Mouse (Mus musculus) heart, postnatal 36 days (tissue): ENCODE data around the gene Gm4778. TPM values are rescaled to one million over a fixed set of nuclear protein-coding genes. Genes with fewer than 3 reads are reported as not detected.
"Not testable (repeated sequence)": the region's sequence is repeated elsewhere in the genome, so short reads cannot be mapped to it uniquely, and the experiment has no call there.

Experiments used
- DNase-seq, 2 experiments: peaks; one replicate each; pipeline ENCODE4 v3.0.0; 2021 to 2022
- intact Hi-C: fragments of 180-260 bp; cut with DNase I; formaldehyde crosslinking; loops from one replicate; pipeline ENCODE4 v1.15.1; 2025
- total RNA-seq, 2 experiments: library from RNA; stranded (reverse); gene quantifications; 2 replicates each; pipeline ENCODE4 v1.2.3; 2021

Gm4778 gene
- not detected for total RNA-seq

GRCm38 (mm10) chr3:94263736-94264135, at the start of gene Gm4778:
Gene Gm4778, plus strand, starts transcription at chr3:94264036.
- DNase-seq, intact Hi-C loops: not testable (repeated sequence)

- intact Hi-C loops: no loop called here
- DNase-seq: no peak
Observed at GRCm38 (mm10) chr3:94260598-94260997, 3.2 kb upstream of the Gm4778 start.

DNA sequence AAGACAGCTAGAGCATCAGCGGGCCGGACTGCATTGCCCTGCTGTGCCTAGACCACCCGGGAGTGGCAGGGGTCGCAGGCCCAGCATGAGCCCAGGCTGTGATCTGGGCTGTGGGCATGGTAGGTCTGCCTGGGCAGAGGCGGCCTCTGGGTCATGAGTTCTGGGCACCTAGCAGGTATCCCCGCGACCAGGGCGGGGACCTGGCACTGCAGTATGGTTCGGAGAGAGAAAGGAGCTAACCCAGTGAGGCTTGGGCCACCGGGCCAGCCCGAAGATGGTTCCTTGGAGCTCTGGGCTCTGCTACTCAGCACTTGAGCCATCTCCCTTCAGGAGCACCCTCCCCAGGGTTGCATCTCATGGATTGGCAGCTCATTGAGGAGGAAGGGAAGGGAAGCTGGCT, 12.2 kb downstream of the Gm4778 start:
- DNase-seq: no peak
- intact Hi-C loops: no loop called here

DNA sequence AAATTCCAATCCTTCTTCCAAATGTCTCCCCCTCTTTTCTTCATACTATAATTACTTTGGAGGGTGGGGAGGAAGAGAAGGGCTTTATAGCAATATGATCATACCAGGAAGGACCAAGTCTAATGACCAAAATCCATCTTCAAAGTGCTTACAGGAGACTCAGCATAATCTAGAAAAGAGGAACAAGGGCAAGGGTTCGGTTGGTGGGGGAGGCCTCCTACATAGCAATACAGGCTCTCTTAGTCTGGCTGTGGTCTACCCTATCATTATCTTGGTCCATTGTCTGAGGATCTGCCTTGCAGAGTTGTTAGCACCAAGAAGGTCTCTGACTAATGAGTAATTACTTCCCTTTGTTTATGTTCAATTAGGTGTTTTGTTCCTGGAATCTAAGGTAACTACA, 41.6 kb downstream of the Gm4778 start:
- no peak for DNase-seq
- intact Hi-C loops: no loop called here

DNA sequence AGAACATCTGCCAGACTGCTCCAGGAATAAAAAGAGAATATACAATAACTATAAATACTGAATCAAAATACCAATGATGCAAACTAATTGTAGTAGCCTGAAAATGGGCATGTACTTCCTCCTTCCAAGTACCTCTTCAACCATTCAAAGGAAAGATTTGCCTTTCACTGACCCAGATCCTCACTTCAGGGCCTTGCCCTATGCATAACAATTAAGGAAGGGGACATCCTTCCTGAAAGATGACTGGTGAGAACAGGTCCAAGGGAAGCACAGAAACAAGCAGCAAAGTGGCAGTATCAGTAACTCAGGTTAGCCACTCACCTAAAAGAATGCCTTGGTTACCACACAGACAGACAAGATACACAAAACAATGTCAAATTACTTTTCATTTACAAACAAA, 43.1 kb downstream of the Gm4778 start:
- intact Hi-C loops: no loop called here
- DNase-seq: no peak

DNA sequence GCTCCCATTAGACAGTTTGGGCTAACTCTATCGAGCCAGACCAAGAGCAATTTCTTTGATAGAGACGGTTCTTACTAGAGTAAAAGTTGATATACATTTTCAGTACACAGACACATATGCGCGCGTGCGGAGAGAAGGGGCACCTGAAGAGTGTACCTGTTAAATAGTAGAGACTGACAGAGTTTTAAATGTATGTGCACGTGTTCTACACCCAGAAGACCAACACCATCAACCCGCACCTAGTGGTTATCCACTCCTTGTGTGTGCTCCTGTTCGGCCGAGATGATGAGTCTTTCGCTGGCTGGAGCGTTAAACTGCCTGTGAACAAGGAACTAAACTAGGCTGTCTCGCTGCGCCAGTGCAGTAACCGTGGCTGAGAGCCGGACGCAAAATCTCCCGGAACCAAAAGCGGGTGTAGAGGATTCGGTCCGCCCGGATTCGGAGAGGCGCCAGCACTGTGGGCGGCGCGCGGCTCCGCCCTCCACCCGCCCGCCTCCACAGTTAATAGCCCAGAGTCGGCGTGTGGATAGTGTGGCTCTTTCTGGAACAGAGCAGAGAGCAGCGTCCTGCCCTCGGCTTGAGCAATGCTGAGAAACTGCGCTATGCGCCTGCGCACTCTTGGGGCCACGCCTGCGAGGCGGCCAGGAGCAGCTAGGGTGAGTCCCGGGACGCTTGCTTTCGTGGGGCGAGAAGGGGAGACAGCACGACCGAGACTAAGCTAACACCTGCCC, 46.0 kb downstream of the Gm4778 start, which contains the start of gene Them4:
Gene Them4 (plus strand): TSS at position 457 of the 731 bp plus-strand sequence.
- intact Hi-C loops: no loop called here
- DNase-seq: peak; percentile 95 to 96

DNA sequence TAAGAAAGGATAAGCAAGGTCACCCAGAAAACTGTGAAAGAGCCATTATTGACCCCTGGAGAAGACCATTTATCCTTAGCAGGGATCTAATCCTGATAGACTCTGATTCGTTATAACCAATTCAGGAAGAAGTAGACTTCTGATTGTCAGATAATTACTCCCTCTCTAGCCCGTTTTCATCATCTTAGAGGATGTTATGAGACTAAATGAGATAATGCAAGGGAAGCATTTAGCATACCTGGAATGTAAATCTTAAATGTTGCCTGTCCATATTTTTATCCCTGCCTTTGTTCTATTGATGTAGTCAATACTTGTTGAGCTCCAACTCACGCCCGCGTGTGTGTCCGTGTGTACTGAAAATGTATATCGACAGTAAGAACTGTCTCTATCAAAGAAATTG, 46.7 kb downstream of the Gm4778 start:
- intact Hi-C loops: no loop called here
- no peak for DNase-seq

GRCm38 (mm10) chr3:94310911-94311310, 47.1 kb downstream of the Gm4778 start:
- intact Hi-C loops: no loop called here
- DNase-seq: no peak

DNA sequence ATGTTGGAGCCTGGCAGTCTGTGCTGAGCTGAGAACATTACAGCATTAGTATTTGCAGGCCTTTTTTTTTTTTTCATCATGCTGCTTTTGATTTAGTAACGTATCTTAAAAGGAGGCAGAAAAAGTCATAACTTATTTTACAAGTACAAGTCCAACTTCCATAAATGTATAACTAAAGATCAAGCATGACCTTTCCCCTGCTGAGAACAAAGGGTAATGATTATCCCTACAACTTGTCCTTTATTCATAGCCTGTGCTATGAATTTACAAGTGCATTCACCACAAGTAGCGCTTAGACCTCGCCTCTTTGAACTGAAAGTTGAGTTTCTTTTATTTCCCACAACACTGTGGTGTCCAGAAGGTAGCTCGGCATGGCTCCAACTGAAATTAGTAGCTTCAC, 47.5 kb downstream of the Gm4778 start:
- intact Hi-C loops: no loop called here

More for the DNA sequence above, 47.5 kb downstream of the Gm4778 start:
- no peak for DNase-seq

Other genes starting within 250 kb of the Gm4778 start
- gene Gm9125, start 209.2 kb upstream of the Gm4778 start, total RNA-seq: not detected
- gene Gm10697, start 191.4 kb upstream of the Gm4778 start, total RNA-seq: not detected
- gene Gm10696, start 85.8 kb upstream of the Gm4778 start, total RNA-seq: not detected
- not detected for gene Gm5286, start 67.3 kb upstream of the Gm4778 start, total RNA-seq
- gene Them4, start 46.1 kb downstream of the Gm4778 start, total RNA-seq: 10 to 100 TPM; 13.7 to 15.6 TPM
- gene Them5, start 78.1 kb downstream of the Gm4778 start, total RNA-seq: not detected
- gene C2cd4d, start 98.4 kb downstream of the Gm4778 start, total RNA-seq: under 1 TPM in 1 of 2 experiments, not detected in 1; 0.27 TPM
- 10 to 100 TPM; 31.9 to 48.1 TPM for gene Rorc, start 108.8 kb downstream of the Gm4778 start, total RNA-seq
- gene Lingo4, start 134.5 kb downstream of the Gm4778 start, total RNA-seq: under 1 TPM; 0.11 to 0.16 TPM
- gene Tdrkh, start 149.2 kb downstream of the Gm4778 start, total RNA-seq: 1 to 10 TPM; 4.0 to 5.1 TPM
- 10 to 100 TPM; 68.6 to 74.2 TPM for gene Mrpl9, start 179.3 kb downstream of the Gm4778 start, total RNA-seq
- not detected for gene Oaz3, start 179.9 kb downstream of the Gm4778 start, total RNA-seq
- gene Celf3, start 214.3 kb downstream of the Gm4778 start, total RNA-seq: under 1 TPM in 1 of 2 experiments, not detected in 1; 0.19 TPM
- gene Riiad1, start 216.3 kb downstream of the Gm4778 start, total RNA-seq: 1 to 10 TPM in 1 of 2 experiments, under 1 TPM in 1; 0.46 to 1.2 TPM